Mouse (Mus musculus) cerebellum, adult 2 months (tissue): ENCODE results near the gene Prg2. TPM values are rescaled to one million over a fixed set of nuclear protein-coding genes. Genes with fewer than 3 reads are reported as not detected.

Source experiments
- DNase-seq, 2 experiments: peaks; one replicate each; pipeline ENCODE4 v3.0.0; 2021
- H3K27ac ChIP-seq: fragments of 200-500 bp; 2 replicates; pipeline ENCODE4 v1.5.1; 2012; ENCODE audit warnings: low read length, control low read depth, inconsistent platforms; ENCODE audit not compliant: insufficient read depth
- H3K27me3 ChIP-seq: fragments of 200-500 bp; 2 replicates; pipeline ENCODE4 v1.6.1; 2012; ENCODE audit warnings: inconsistent platforms, mild to moderate bottlenecking, low read length, moderate library complexity; ENCODE audit not compliant: control insufficient read depth, insufficient read depth
- H3K4me1 ChIP-seq: fragments of 200-500 bp; 2 replicates; pipeline ENCODE4 v1.6.1; 2011; ENCODE audit warnings: low read length; ENCODE audit not compliant: control insufficient read depth, insufficient read depth
- H3K4me3 ChIP-seq: fragments of 200-500 bp; replicated peaks from 2 replicates; pipeline ENCODE3; 2011; ENCODE audit warnings: mild to moderate bottlenecking, low read depth, low read length, control low read depth; ENCODE audit not compliant: insufficient read depth
- CTCF ChIP-seq: fragments of 200-500 bp; IDR thresholded peaks from 2 replicates; pipeline ENCODE4 v1.5.1; 2011; ENCODE audit warnings: low read depth, mild to moderate bottlenecking, control low read depth, low read length, moderate library complexity, borderline replicate concordance; ENCODE audit not compliant: insufficient read depth
- POLR2A ChIP-seq: fragments of 200-500 bp; IDR thresholded peaks from 2 replicates; pipeline ENCODE4 v1.6.1; 2011; ENCODE audit warnings: low read length, control low read depth, borderline replicate concordance; ENCODE audit not compliant: insufficient read depth
- WGBS: fragments of 180-500 bp; shearing (Covaris S2); methylation state at CpG from one replicate; pipeline ENCODE4 v1.1.7; 2018; 5-methylcytosine and 5-hydroxymethylcytosine counted together
- polyA plus RNA-seq: library from polyadenylated mRNA; depleted of rRNA; stranded (reverse); fragments of >200 nt; gene quantifications from 2 replicates; pipeline ENCODE4 v1.2.3, GENCODE M21; 2012

Gene Prg2
- polyA plus RNA-seq, 1 experiment = 0.23 TPM

- no peak overlapping the region for H3K4me3 ChIP-seq
- no peak for TF ChIP-seq POLR2A
- TF ChIP-seq CTCF = no peak
- no peak for DNase-seq
- no peaks in the 10 kb centered on the region for H3K4me1 ChIP-seq
- H3K27me3 ChIP-seq = no peaks in the 10 kb centered on the region
- 98% methylated on average over 1 of the region's 1 CpGs for WGBS
- H3K27ac ChIP-seq = no peak overlapping the region
Observed at GRCm38 (mm10) chr2:84952251-84952650, 28.0 kb upstream of the Prg2 start.

- 87% methylated on average over 4 of the region's 4 CpGs for WGBS
- H3K27me3 ChIP-seq = no peaks in the 10 kb centered on the region
- TF ChIP-seq CTCF (no peak), POLR2A (no peak)
- H3K4me1 ChIP-seq = no peaks in the 10 kb centered on the region
- H3K27ac ChIP-seq = no peak overlapping the region
- H3K4me3 ChIP-seq = no peak overlapping the region
- no peak for DNase-seq
Observed at GRCm38 (mm10) chr2:84952693-84953092, 27.6 kb upstream of the Prg2 start.

GRCm38 (mm10) chr2:84955435-84955834 lies 24.8 kb upstream of the Prg2 start:
- H3K4me3 ChIP-seq = no peak overlapping the region
- DNase-seq = no peak
- H3K27me3 ChIP-seq = no peaks in the 10 kb centered on the region
- H3K4me1 ChIP-seq = no peaks in the 10 kb centered on the region
- no peak overlapping the region for H3K27ac ChIP-seq
- WGBS = 91% methylated on average over 9 of the region's 9 CpGs
- TF ChIP-seq CTCF (no peak), POLR2A (no peak)

GRCm38 (mm10) chr2:84956274-84956673 lies 24.0 kb upstream of the Prg2 start:
- no peak for TF ChIP-seq POLR2A
- TF ChIP-seq CTCF = peak; percentile 44
- Histone ChIP-seq H3K27me3 (no peaks in the 10 kb centered on the region), H3K4me3 (no peak overlapping the region), H3K4me1 (no peaks in the 10 kb centered on the region), H3K27ac (no peak overlapping the region)
- DNase-seq = peak in 1 of 2 experiments; percentile 9
- 62% methylated on average over 5 of the region's 5 CpGs for WGBS

GRCm38 (mm10) chr2:84958588-84959264 lies 21.5 kb upstream of the Prg2 start:
- H3K4me1 ChIP-seq = no peaks in the 10 kb centered on the region
- 90% methylated on average over 11 of the region's 11 CpGs for WGBS
- no peak for TF ChIP-seq CTCF
- TF ChIP-seq POLR2A = no peak
- H3K27me3 ChIP-seq = no peaks in the 10 kb centered on the region
- H3K4me3 ChIP-seq = no peak overlapping the region
- DNase-seq = no peak
- H3K27ac ChIP-seq = no peak overlapping the region

GRCm38 (mm10) chr2:84961300-84961699 lies 19.0 kb upstream of the Prg2 start:
- H3K4me1 ChIP-seq = no peaks in the 10 kb centered on the region
- H3K27me3 ChIP-seq = no peaks in the 10 kb centered on the region
- TF ChIP-seq CTCF (no peak), POLR2A (no peak)
- DNase-seq = no peak
- WGBS = 39% methylated on average over 2 of the region's 2 CpGs
- no peak overlapping the region for H3K4me3 ChIP-seq
- H3K27ac ChIP-seq = no peak overlapping the region

- 87% methylated on average over 3 of the region's 3 CpGs for WGBS
- Histone ChIP-seq H3K4me3 (no peak overlapping the region), H3K27ac (no peak overlapping the region), H3K27me3 (no peaks in the 10 kb centered on the region), H3K4me1 (no peaks in the 10 kb centered on the region)
- DNase-seq = no peak
- TF ChIP-seq CTCF (no peak), POLR2A (no peak)
Observed at GRCm38 (mm10) chr2:84961901-84962300, 18.4 kb upstream of the Prg2 start.

GRCm38 (mm10) chr2:84962906-84963507 lies 17.3 kb upstream of the Prg2 start:
- Histone ChIP-seq H3K4me1 (no peaks in the 10 kb centered on the region), H3K27ac (no peak overlapping the region), H3K4me3 (no peak overlapping the region), H3K27me3 (no peaks in the 10 kb centered on the region)
- WGBS = 19% methylated on average over 6 of the region's 6 CpGs
- DNase-seq = no peak
- no peak for TF ChIP-seq CTCF
- TF ChIP-seq POLR2A = no peak
